Mouse (Mus musculus) hindbrain, embryonic 13.5 days (tissue): ENCODE results near the gene Dlx3. TPM values are rescaled to one million over a fixed set of nuclear protein-coding genes. Genes with fewer than 3 reads are reported as not detected.

Experiments used
- ATAC-seq: fragments of 200-750 bp; cut with Nextera tagmentation; 2 replicates; pipeline ENCODE4 v1.8.0; 2017; ENCODE audit warnings: moderate TSS enrichment; ENCODE audit not compliant: low FRiP score
- H3K27ac ChIP-seq: fragments of 300-500 bp; sonication (generic); 2 replicates; pipeline ENCODE4 v1.5.1; 2015; ENCODE audit warnings: inconsistent platforms, mild to moderate bottlenecking, moderate library complexity
- H3K27me3 ChIP-seq: fragments of 300-500 bp; sonication (generic); 2 replicates; pipeline ENCODE4 v1.6.1; 2015; ENCODE audit warnings: mild to moderate bottlenecking, inconsistent platforms
- H3K36me3 ChIP-seq: fragments of 300-500 bp; sonication (generic); 2 replicates; pipeline ENCODE4 v1.6.1; 2015; ENCODE audit warnings: mild to moderate bottlenecking, inconsistent platforms
- H3K4me1 ChIP-seq: fragments of 300-500 bp; sonication (generic); replicated peaks from 2 replicates; pipeline ENCODE4 v1.6.1; 2015; ENCODE audit warnings: inconsistent platforms
- H3K4me2 ChIP-seq: fragments of 300-500 bp; sonication (generic); 2 replicates; pipeline ENCODE4 v1.6.1; 2015; ENCODE audit warnings: inconsistent platforms, mild to moderate bottlenecking, moderate library complexity
- H3K4me3 ChIP-seq: fragments of 300-500 bp; sonication (generic); 2 replicates; pipeline ENCODE4 v1.5.1; 2015; ENCODE audit warnings: mild to moderate bottlenecking, inconsistent platforms
- H3K9ac ChIP-seq: fragments of 300-500 bp; sonication (generic); 2 replicates; pipeline ENCODE4 v1.6.1; 2015; ENCODE audit warnings: mild to moderate bottlenecking, inconsistent platforms
- H3K9me3 ChIP-seq: fragments of 300-500 bp; sonication (generic); 2 replicates; pipeline ENCODE4 v1.6.1; 2016; ENCODE audit warnings: inconsistent platforms
- WGBS: fragments of 180-500 bp; shearing (Covaris S2); methylation state at CpG from one replicate; pipeline ENCODE4 v1.1.7; 2015; 5-methylcytosine and 5-hydroxymethylcytosine counted together
- polyA plus RNA-seq: library from polyadenylated mRNA; unstranded; fragments of >200 nt; fragmentation: Nextera tagmentation; extraction: Ambion mirVana; gene quantifications from 2 replicates; pipeline ENCODE4 v1.2.1, GENCODE M21; 2015

Dlx3 gene
- polyA plus RNA-seq, 1 experiment from 2014 or later = 0.44 TPM

DNA sequence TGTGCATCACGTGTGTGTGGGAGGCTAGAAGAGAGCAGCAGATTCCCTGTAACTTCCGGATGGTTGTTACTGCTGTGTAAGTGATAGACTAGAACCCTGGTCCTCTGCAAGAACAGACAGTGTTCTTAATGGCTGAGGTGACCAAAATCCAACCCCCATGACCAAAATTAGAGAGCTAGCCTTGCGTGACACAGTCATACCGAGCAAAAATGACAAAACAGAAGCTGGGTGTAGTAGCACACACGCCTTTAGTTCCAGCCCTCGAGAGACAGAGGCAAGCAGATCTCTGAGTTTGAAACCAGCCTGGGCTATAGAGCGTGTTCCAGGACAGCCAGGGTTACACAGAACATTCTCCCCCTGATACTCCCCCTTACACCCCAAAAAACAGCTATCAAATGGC is 9.8 kb upstream of the Dlx3 start:
- 86% methylated on average over 7 of the region's 7 CpGs for WGBS
- no peak for ATAC-seq
- no peak overlapping the region for H3K9ac ChIP-seq
- H3K4me1 ChIP-seq = peaks cover 17% of the 10 kb centered on the region
- H3K4me3 ChIP-seq = no peak overlapping the region
- no peak overlapping the region for H3K27ac ChIP-seq
- H3K36me3 ChIP-seq = no peaks in the 10 kb centered on the region
- H3K27me3 ChIP-seq = peaks cover 21% of the 10 kb centered on the region
- no peaks in the 10 kb centered on the region for H3K9me3 ChIP-seq
- no peak overlapping the region for H3K4me2 ChIP-seq

DNA sequence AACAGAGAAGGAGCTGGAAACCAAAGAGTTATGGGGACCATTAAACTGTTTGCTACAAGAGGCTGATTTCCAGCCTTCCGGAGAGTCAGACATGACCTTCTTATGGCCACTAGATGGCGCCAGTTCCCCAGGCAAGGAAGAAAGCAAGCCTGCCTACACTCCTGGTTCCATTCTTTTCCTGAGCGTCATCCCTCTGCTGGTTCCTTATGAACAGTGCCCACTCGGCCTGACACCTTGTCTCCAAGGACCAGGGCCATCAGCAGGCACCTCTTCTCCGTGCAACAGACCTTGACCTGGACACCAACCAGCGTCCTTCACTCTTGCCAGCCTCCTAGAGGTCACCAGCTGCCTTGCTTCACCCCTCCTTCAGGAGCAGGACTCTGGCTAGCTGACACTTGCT is 2.9 kb upstream of the Dlx3 start:
- peaks cover 57% of the 10 kb centered on the region for H3K27me3 ChIP-seq
- H3K9ac ChIP-seq = no peak overlapping the region
- peaks cover 28% of the 10 kb centered on the region for H3K4me1 ChIP-seq
- no peak overlapping the region for H3K4me3 ChIP-seq
- WGBS = 2% methylated on average over 6 of the region's 6 CpGs
- ATAC-seq = 0 out of 2 replicates have a peak, but pooled peaks have one; percentile 53
- no peaks in the 10 kb centered on the region for H3K9me3 ChIP-seq
- no peak overlapping the region for H3K27ac ChIP-seq
- no peaks in the 10 kb centered on the region for H3K36me3 ChIP-seq
- no peak overlapping the region for H3K4me2 ChIP-seq

GRCm38 (mm10) chr11:95118505-95118904 is 1.4 kb upstream of the Dlx3 start:
- Histone ChIP-seq H3K36me3 (no peaks in the 10 kb centered on the region), H3K4me2 (no peak overlapping the region), H3K27me3 (peaks cover 68% of the 10 kb centered on the region), H3K27ac (no peak overlapping the region), H3K4me3 (no peak overlapping the region), H3K9ac (peak overlapping the region; percentile 8; the same call in 1 of the 2 replicates), H3K4me1 (peaks cover 28% of the 10 kb centered on the region), H3K9me3 (no peaks in the 10 kb centered on the region)
- no peak for ATAC-seq
- WGBS = 5% methylated on average over 8 of the region's 8 CpGs

GRCm38 (mm10) chr11:95120633-95121020 is 708 bp downstream of the Dlx3 start:
- ATAC-seq = no peak
- peak overlapping the region; percentile 62; the same call in 1 of the 2 replicates for H3K9ac ChIP-seq
- peaks cover 85% of the 10 kb centered on the region for H3K27me3 ChIP-seq
- peak overlapping the region; percentile 77 for H3K4me2 ChIP-seq
- no peaks in the 10 kb centered on the region for H3K36me3 ChIP-seq
- H3K27ac ChIP-seq = no peak overlapping the region
- peak overlapping the region; percentile 43 for H3K4me3 ChIP-seq
- H3K4me1 ChIP-seq = peaks cover 28% of the 10 kb centered on the region
- WGBS = under 1% methylated on average over 21 of the region's 21 CpGs
- no peaks in the 10 kb centered on the region for H3K9me3 ChIP-seq

GRCm38 (mm10) chr11:95121161-95122099 is 1.5 kb downstream of the Dlx3 start:
- Histone ChIP-seq H3K27ac (no peak overlapping the region), H3K4me2 (peak overlapping the region; percentile 77), H3K4me1 (peaks cover 32% of the 10 kb centered on the region), H3K9me3 (no peaks in the 10 kb centered on the region), H3K36me3 (no peaks in the 10 kb centered on the region), H3K9ac (no peak overlapping the region), H3K4me3 (peak overlapping the region; percentile 43), H3K27me3 (peaks cover 93% of the 10 kb centered on the region)
- WGBS = under 1% methylated on average over 55 of the region's 63 CpGs
- ATAC-seq = no peak

- peaks cover 37% of the 10 kb centered on the region for H3K4me1 ChIP-seq
- H3K9ac ChIP-seq = no peak overlapping the region
- no peak for ATAC-seq
- H3K36me3 ChIP-seq = no peaks in the 10 kb centered on the region
- WGBS = 27% methylated on average over 6 of the region's 6 CpGs
- no peak overlapping the region for H3K4me2 ChIP-seq
- H3K27ac ChIP-seq = no peak overlapping the region
- H3K27me3 ChIP-seq = peaks cover 98% of the 10 kb centered on the region
- peak overlapping the region; percentile 43; the same call in 1 of the 2 replicates for H3K4me3 ChIP-seq
- H3K9me3 ChIP-seq = no peaks in the 10 kb centered on the region
Measured at GRCm38 (mm10) chr11:95122100-95122489, 2.2 kb downstream of the Dlx3 start.

DNA sequence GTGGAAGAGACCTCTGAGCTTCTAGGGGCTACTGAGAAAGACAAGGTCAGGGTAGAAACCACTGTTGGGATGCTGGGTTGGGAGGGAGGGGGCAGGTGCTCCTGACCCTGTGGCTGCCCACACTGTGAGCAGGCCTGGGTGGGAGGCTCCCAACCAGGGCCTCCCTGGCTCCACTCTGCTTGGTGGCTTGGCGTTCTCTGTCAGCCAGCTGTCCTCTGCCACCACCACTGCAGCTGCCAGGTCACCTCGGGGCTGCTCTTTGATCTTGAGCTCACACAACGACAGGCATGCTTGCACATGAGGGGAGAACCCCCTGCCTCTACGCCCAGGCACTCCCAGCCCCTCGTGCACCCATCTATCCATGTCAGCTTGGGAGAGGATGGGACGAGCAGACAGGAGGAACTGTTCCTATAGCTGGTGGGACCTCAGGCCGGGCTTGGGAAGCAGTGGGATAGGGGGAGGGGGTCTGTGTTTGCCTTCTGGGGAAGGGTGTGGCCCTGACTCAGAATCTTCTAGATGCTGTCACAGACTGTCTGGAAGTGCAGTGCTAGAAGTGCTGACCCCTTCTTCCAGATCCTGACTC is 5.5 kb downstream of the Dlx3 start:
- Histone ChIP-seq H3K9ac (no peak overlapping the region), H3K27ac (no peak overlapping the region), H3K9me3 (no peaks in the 10 kb centered on the region), H3K27me3 (peaks cover 94% of the 10 kb centered on the region), H3K36me3 (no peaks in the 10 kb centered on the region), H3K4me3 (no peak overlapping the region), H3K4me1 (peaks cover 30% of the 10 kb centered on the region), H3K4me2 (no peak overlapping the region)
- 25% methylated on average over 7 of the region's 7 CpGs for WGBS
- no peak for ATAC-seq

DNA sequence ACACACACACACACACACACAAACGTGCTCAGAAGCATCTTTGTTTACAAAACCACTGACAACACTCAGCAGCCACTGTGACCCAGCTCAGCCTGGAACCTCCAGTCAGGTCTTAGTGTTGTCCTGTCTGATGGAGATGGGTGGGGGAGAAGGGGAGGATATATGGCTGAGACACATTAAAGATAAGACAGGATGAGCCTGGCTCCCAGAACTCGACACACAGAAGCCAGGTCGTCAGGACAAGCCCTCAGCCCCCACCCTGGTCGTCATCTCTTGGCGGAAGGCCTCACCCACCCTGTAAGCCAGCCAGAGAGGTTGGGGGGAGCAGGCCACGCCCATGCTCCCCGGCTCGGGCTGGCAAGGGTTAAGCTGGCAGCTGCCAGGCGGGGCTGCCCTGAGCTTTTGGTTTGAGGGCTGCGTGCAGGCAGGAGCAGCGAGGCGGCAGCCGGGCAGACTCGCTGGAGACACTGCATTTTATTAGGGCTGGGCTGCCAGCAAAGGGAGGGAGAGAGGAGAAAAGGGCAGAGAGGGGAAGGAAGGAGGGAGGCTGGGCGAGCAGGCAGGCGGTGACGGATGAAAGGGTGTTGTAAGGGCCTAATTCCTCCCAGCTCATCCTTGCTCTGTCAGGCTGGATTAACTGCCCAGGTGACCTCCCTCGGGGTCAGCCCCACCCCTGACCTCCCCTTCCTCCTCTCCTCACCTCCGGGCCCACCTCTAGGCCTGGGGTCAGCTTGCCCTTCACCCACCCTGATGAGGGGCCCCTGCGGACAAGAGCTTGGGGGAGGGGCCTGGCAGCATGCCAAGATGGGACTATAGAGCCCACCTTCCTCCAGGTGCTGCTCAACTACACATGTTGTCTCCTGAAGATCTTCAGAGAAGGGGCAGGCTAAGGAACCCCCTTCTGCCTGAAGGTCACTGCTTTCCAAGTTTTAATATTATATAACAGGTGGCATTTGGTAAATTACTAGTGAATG is 6.6 kb downstream of the Dlx3 start:
- Histone ChIP-seq H3K9me3 (no peaks in the 10 kb centered on the region), H3K9ac (peak overlapping the region; percentile 51), H3K27me3 (peaks cover 89% of the 10 kb centered on the region), H3K4me1 (peaks cover 19% of the 10 kb centered on the region), H3K4me2 (peak overlapping the region; percentile 36), H3K4me3 (peak overlapping the region; percentile 12; the same call in 1 of the 2 replicates), H3K36me3 (no peaks in the 10 kb centered on the region), H3K27ac (no peak overlapping the region)
- ATAC-seq = peak; percentile 71
- WGBS = 3% methylated on average over 20 of the region's 20 CpGs

DNA sequence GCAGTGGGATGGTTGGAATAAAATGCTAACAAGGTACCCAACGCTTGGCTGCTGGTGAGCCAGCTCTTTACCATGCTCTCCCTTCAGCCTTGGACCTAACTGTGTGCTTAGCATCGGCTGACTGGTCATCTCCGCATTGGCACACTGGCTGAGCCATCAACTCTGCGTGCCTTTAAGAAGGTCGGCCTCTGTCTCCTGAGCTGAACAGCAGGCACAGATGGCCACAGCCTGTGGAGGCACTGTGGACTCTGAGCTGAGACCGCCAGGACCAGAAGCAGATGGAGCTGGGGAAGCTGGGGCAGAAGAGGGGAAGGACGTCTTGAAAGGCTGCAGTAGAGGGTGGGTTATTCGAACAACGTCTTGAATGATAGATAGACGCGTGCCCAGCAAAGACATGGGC is 8.4 kb downstream of the Dlx3 start:
- H3K4me1 ChIP-seq = peaks cover 15% of the 10 kb centered on the region
- H3K4me3 ChIP-seq = no peak overlapping the region
- no peaks in the 10 kb centered on the region for H3K9me3 ChIP-seq
- no peak overlapping the region for H3K9ac ChIP-seq
- no peak for ATAC-seq
- WGBS = 59% methylated on average over 11 of the region's 11 CpGs
- H3K4me2 ChIP-seq = no peak overlapping the region
- peaks cover 76% of the 10 kb centered on the region for H3K27me3 ChIP-seq
- no peaks in the 10 kb centered on the region for H3K36me3 ChIP-seq
- no peak overlapping the region for H3K27ac ChIP-seq

DNA sequence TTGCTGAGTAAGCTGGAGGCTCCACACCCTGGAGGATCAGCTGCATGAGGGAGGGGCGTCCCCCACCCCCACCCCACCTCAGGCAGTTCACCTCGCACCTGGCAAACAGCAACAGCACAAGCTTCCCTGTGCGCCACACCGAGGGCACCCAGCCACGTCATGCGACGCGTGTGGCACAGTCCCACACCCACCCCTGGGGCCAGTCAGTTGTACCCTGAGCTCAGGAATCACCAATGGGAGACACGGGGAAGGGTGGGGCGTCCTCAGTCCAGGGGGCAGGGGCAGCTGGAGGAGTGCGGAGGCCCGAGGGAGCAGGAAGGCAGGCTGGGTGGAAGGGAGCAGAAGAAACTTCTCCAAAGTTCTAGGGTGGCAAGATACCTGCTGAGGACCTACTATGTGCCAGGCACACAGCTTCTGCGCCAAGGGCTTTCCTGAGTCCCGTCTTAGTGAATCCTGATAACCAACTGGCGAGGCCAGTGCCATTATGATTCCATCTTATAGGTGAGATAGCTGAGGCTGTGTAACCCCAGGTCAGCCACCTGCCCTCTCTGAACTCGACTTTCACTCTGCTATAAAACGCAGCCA is 10.8 kb downstream of the Dlx3 start:
- peaks cover 62% of the 10 kb centered on the region for H3K27me3 ChIP-seq
- H3K9ac ChIP-seq = no peak overlapping the region
- 77% methylated on average over 17 of the region's 17 CpGs for WGBS
- H3K9me3 ChIP-seq = no peaks in the 10 kb centered on the region
- no peak overlapping the region for H3K4me3 ChIP-seq
- no peak overlapping the region for H3K27ac ChIP-seq
- ATAC-seq = no peak
- no peaks in the 10 kb centered on the region for H3K36me3 ChIP-seq
- H3K4me2 ChIP-seq = no peak overlapping the region
- H3K4me1 ChIP-seq = peaks cover 15% of the 10 kb centered on the region

DNA sequence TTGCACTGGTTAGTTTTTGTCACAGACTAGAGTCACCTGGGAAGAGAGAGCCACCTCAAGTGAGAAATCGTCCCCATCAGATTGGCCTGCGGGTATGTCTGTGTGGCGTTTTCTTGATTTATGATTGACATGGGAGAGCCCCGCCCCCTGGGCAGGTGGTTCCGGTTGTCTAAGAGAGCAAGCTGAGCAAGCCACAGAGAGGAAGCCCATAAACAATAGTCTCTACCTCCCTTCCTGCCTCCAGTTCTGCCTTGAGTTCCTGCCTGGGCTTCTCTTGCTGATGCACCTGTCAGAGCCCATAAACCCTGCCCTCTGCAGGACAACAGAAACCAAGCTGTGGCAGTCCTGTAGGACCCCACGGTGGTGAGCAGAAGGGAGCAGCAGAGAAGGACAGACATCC is 13.4 kb downstream of the Dlx3 start:
- Histone ChIP-seq H3K9me3 (no peaks in the 10 kb centered on the region), H3K36me3 (no peaks in the 10 kb centered on the region), H3K4me1 (peaks cover 18% of the 10 kb centered on the region; the same call in 1 of the 2 replicates), H3K4me2 (no peak overlapping the region), H3K27me3 (peaks cover 66% of the 10 kb centered on the region), H3K27ac (no peak overlapping the region), H3K4me3 (no peak overlapping the region), H3K9ac (no peak overlapping the region)
- 83% methylated on average over 6 of the region's 6 CpGs for WGBS
- ATAC-seq = no peak
